Mouse (Mus musculus): ENCODE measurements around the gene Shd. TPM values are rescaled to one million over a fixed set of nuclear protein-coding genes. Genes with fewer than 3 reads are reported as not detected.
"Not testable (repeated sequence)": the region's sequence is repeated elsewhere in the genome, so short reads cannot be mapped to it uniquely, and the experiment has no call there.

Shd gene
- polyA plus RNA-seq (2012; rRNA removed): 0.63 and 1.1 TPM in 2 replicates

GRCm38 (mm10) chr17:55969966-55970891 lies at the start of gene Shd:
Gene Shd, plus strand, starts transcription at chr17:55970467.
- Histone ChIP-seq H3K36me3 (ENCODE audit: control insufficient read depth, insufficient read depth, low read length) (no peaks in the 10 kb centered on the region), H3K27ac (ENCODE audit: control insufficient read depth, insufficient read depth, low read depth, low read length) (no peak within 1 kb of the TSS), H3K27me3 (ENCODE audit: control insufficient read depth, insufficient read depth, low read length) (no peaks in the 10 kb centered on the region), H3K4me3 (ENCODE audit: control insufficient read depth, low read depth, low read length) (peak within 1 kb of the TSS; percentile 61), H3K4me1 (ENCODE audit: control insufficient read depth, insufficient read depth, low read length) (peaks cover 14% of the 10 kb centered on the region)
- TF ChIP-seq CTCF (IDR thresholded peaks at IDR 0.05; ENCODE audit: control insufficient read depth, insufficient read depth, insufficient replicate concordance, low read depth, low read length): no peak
- no peak for TF ChIP-seq POLR2A (IDR thresholded peaks at IDR 0.05; ENCODE audit: control insufficient read depth, low read depth, low read length)

GRCm38 (mm10) chr17:55931553-55932502 lies 38.4 kb upstream of the Shd start:
- Histone ChIP-seq H3K27me3 (ENCODE audit: control insufficient read depth, insufficient read depth, low read length) (no peaks in the 10 kb centered on the region), H3K4me1 (ENCODE audit: control insufficient read depth, insufficient read depth, low read length) (no peaks in the 10 kb centered on the region; the same call in 1 of the 2 replicates), H3K4me3 (ENCODE audit: control insufficient read depth, low read depth, low read length) (peak overlapping the region; percentile 72), H3K27ac (ENCODE audit: control insufficient read depth, insufficient read depth, low read depth, low read length) (peak overlapping the region; percentile 7; the same call in 1 of the 2 replicates), H3K36me3 (ENCODE audit: control insufficient read depth, insufficient read depth, low read length) (no peaks in the 10 kb centered on the region)
- no peak for TF ChIP-seq POLR2A (IDR thresholded peaks at IDR 0.05; ENCODE audit: control insufficient read depth, low read depth, low read length)

GRCm38 (mm10) chr17:55932635-55933034 lies 37.6 kb upstream of the Shd start:
- no peaks in the 10 kb centered on the region; the same call in 1 of the 2 replicates for H3K4me1 ChIP-seq (ENCODE audit: control insufficient read depth, insufficient read depth, low read length)
- no peaks in the 10 kb centered on the region for H3K27me3 ChIP-seq (ENCODE audit: control insufficient read depth, insufficient read depth, low read length)
- no peak overlapping the region for H3K27ac ChIP-seq (ENCODE audit: control insufficient read depth, insufficient read depth, low read depth, low read length)
- H3K4me3 ChIP-seq (ENCODE audit: control insufficient read depth, low read depth, low read length): no peak overlapping the region
- TF ChIP-seq CTCF (IDR thresholded peaks at IDR 0.05; ENCODE audit: control insufficient read depth, insufficient read depth, insufficient replicate concordance, low read depth, low read length) (no peak), POLR2A (IDR thresholded peaks at IDR 0.05; ENCODE audit: control insufficient read depth, low read depth, low read length) (no peak)
- no peaks in the 10 kb centered on the region for H3K36me3 ChIP-seq (ENCODE audit: control insufficient read depth, insufficient read depth, low read length)

GRCm38 (mm10) chr17:55933191-55933590 lies 37.1 kb upstream of the Shd start:
- H3K36me3 ChIP-seq (ENCODE audit: control insufficient read depth, insufficient read depth, low read length): no peaks in the 10 kb centered on the region
- H3K4me1 ChIP-seq (ENCODE audit: control insufficient read depth, insufficient read depth, low read length): no peaks in the 10 kb centered on the region; the same call in 1 of the 2 replicates
- no peak overlapping the region for H3K4me3 ChIP-seq (ENCODE audit: control insufficient read depth, low read depth, low read length)
- TF ChIP-seq POLR2A (IDR thresholded peaks at IDR 0.05; ENCODE audit: control insufficient read depth, low read depth, low read length) (no peak), CTCF (IDR thresholded peaks at IDR 0.05; ENCODE audit: control insufficient read depth, insufficient read depth, insufficient replicate concordance, low read depth, low read length) (no peak)
- no peak overlapping the region for H3K27ac ChIP-seq (ENCODE audit: control insufficient read depth, insufficient read depth, low read depth, low read length)
- no peaks in the 10 kb centered on the region for H3K27me3 ChIP-seq (ENCODE audit: control insufficient read depth, insufficient read depth, low read length)

- H3K27ac ChIP-seq (ENCODE audit: control insufficient read depth, insufficient read depth, low read depth, low read length): peak overlapping the region; percentile 57
- not testable (repeated sequence) for H3K27me3 ChIP-seq (ENCODE audit: control insufficient read depth, insufficient read depth, low read length); H3K36me3 ChIP-seq (ENCODE audit: control insufficient read depth, insufficient read depth, low read length)
These were observed 25.8 kb upstream of the Shd start for GRCm38 (mm10) chr17:55944387-55944865.

GRCm38 (mm10) chr17:55944866-55945682 lies 25.2 kb upstream of the Shd start:
- H3K4me1 ChIP-seq (ENCODE audit: control insufficient read depth, insufficient read depth, low read length); H3K36me3 ChIP-seq (ENCODE audit: control insufficient read depth, insufficient read depth, low read length); H3K27me3 ChIP-seq (ENCODE audit: control insufficient read depth, insufficient read depth, low read length): not testable (repeated sequence)
- Histone ChIP-seq H3K27ac (ENCODE audit: control insufficient read depth, insufficient read depth, low read depth, low read length) (peak overlapping the region; percentile 72), H3K4me3 (ENCODE audit: control insufficient read depth, low read depth, low read length) (peak overlapping the region; percentile 84)

More at GRCm38 (mm10) chr17:55944387-55944865, 25.8 kb upstream of the Shd start:
- H3K4me3 ChIP-seq (ENCODE audit: control insufficient read depth, low read depth, low read length): peak overlapping the region; percentile 84
- H3K4me1 ChIP-seq (ENCODE audit: control insufficient read depth, insufficient read depth, low read length): not testable (repeated sequence)

Measured in testis, adult 2 months (tissue).